Mouse (Mus musculus) cerebellum, adult 2 months (tissue): Measurements from ENCODE around the gene Glg1. TPM values are rescaled to one million over a fixed set of nuclear protein-coding genes. Genes with fewer than 3 reads are reported as not detected.
A peak's percentile ranks its signal among the peaks of the same experiment; 100 is the strongest.
"Not testable (repeated sequence)": the region's sequence is repeated elsewhere in the genome, so short reads cannot be mapped to it uniquely, and the experiment has no call there.

Source experiments
- DNase-seq, 2 experiments: peaks; one replicate each; pipeline ENCODE4 v3.0.0; 2021
- H3K27ac ChIP-seq: fragments of 200-500 bp; 2 replicates; pipeline ENCODE4 v1.5.1; 2012; ENCODE audit warnings: low read length, control low read depth, inconsistent platforms; ENCODE audit not compliant: insufficient read depth
- H3K27me3 ChIP-seq: fragments of 200-500 bp; 2 replicates; pipeline ENCODE4 v1.6.1; 2012; ENCODE audit warnings: inconsistent platforms, mild to moderate bottlenecking, low read length, moderate library complexity; ENCODE audit not compliant: control insufficient read depth, insufficient read depth
- H3K4me1 ChIP-seq: fragments of 200-500 bp; 2 replicates; pipeline ENCODE4 v1.6.1; 2011; ENCODE audit warnings: low read length; ENCODE audit not compliant: control insufficient read depth, insufficient read depth
- H3K4me3 ChIP-seq: fragments of 200-500 bp; replicated peaks from 2 replicates; pipeline ENCODE3; 2011; ENCODE audit warnings: mild to moderate bottlenecking, low read depth, low read length, control low read depth; ENCODE audit not compliant: insufficient read depth
- CTCF ChIP-seq: fragments of 200-500 bp; IDR thresholded peaks from 2 replicates; pipeline ENCODE4 v1.5.1; 2011; ENCODE audit warnings: low read depth, mild to moderate bottlenecking, control low read depth, low read length, moderate library complexity, borderline replicate concordance; ENCODE audit not compliant: insufficient read depth
- POLR2A ChIP-seq: fragments of 200-500 bp; IDR thresholded peaks from 2 replicates; pipeline ENCODE4 v1.6.1; 2011; ENCODE audit warnings: low read length, control low read depth, borderline replicate concordance; ENCODE audit not compliant: insufficient read depth
- WGBS: fragments of 180-500 bp; shearing (Covaris S2); methylation state at CpG from one replicate; pipeline ENCODE4 v1.1.7; 2018; 5-methylcytosine and 5-hydroxymethylcytosine counted together
- polyA plus RNA-seq: library from polyadenylated mRNA; depleted of rRNA; stranded (reverse); fragments of >200 nt; gene quantifications from 2 replicates; pipeline ENCODE4 v1.2.3, GENCODE M21; 2012; rRNA removed

Gene Glg1
- 74.1 and 78.5 TPM in 2 replicates for polyA plus RNA-seq

GRCm38 (mm10) chr8:111258631-111259407 is at the start of gene Glg1:
Gene Glg1 (minus strand): TSS chr8:111259216.
- TF ChIP-seq CTCF = no peak
- peak; percentile 98 for TF ChIP-seq POLR2A
- H3K4me3 ChIP-seq = peak within 1 kb of the TSS; percentile 66
- H3K27ac ChIP-seq = peak within 1 kb of the TSS; percentile 80
- WGBS = 1% methylated on average over 62 of the region's 76 CpGs
- H3K27me3 ChIP-seq = no peaks in the 10 kb centered on the region
- no peaks in the 10 kb centered on the region for H3K4me1 ChIP-seq
- DNase-seq = peak; percentile 92 to 94

- no peak overlapping the region for H3K4me3 ChIP-seq
- no peak overlapping the region for H3K27ac ChIP-seq
- DNase-seq = peak in 1 of 2 experiments; percentile 21
- 22% methylated on average over 5 of the region's 5 CpGs for WGBS
- no peaks in the 10 kb centered on the region for H3K4me1 ChIP-seq
- TF ChIP-seq CTCF (no peak), POLR2A (no peak)
- no peaks in the 10 kb centered on the region for H3K27me3 ChIP-seq
Observed at GRCm38 (mm10) chr8:111305031-111305730, 46.2 kb upstream of the Glg1 start.

GRCm38 (mm10) chr8:111304359-111304758 is 45.3 kb upstream of the Glg1 start:
- no peaks in the 10 kb centered on the region for H3K4me1 ChIP-seq
- H3K27me3 ChIP-seq = no peaks in the 10 kb centered on the region
- 92% methylated on average over 3 of the region's 3 CpGs for WGBS
- no peak for DNase-seq
- no peak overlapping the region for H3K4me3 ChIP-seq
- H3K27ac ChIP-seq = no peak overlapping the region
- TF ChIP-seq CTCF = no peak
- TF ChIP-seq POLR2A = no peak

DNA sequence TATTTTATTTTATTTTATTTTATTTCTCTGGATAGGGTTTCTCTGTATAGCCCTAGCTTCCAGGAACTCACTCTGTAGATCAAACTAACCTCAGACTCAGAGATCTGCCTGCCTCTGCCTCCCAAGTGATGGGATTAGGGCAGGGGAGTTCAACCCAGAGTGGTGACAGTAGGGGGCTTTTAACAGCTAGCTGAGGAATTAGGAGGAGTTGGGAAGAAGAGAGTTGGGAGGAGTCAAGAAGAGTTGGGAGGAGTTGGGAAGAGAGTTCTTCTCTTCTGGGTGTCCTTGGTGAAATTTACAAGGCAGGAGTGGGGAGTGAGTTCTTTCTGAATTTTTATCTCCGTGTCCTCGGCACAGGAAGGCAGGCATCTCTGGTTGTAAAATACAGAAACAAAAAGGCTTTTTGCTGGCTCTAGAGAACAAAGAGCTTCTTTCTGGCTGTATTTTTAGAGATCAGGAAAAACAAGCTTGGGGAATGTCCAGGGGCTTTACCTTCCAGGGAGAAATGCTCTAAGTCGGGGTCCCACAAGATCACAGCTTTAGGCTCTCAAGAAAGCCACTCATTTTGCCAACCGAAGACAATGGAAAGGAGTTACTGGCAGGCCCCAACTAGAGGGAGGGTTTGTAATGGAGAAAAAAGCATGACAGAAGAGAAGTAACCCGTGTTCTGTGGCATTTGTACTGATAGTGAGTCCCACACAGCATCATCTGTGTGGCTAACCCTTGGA is 44.2 kb upstream of the Glg1 start:
- not testable (repeated sequence) for H3K27me3 ChIP-seq, DNase-seq, H3K4me3 ChIP-seq, H3K27ac ChIP-seq, H3K4me1 ChIP-seq
- 80% methylated on average over 5 of the region's 5 CpGs for WGBS

DNA sequence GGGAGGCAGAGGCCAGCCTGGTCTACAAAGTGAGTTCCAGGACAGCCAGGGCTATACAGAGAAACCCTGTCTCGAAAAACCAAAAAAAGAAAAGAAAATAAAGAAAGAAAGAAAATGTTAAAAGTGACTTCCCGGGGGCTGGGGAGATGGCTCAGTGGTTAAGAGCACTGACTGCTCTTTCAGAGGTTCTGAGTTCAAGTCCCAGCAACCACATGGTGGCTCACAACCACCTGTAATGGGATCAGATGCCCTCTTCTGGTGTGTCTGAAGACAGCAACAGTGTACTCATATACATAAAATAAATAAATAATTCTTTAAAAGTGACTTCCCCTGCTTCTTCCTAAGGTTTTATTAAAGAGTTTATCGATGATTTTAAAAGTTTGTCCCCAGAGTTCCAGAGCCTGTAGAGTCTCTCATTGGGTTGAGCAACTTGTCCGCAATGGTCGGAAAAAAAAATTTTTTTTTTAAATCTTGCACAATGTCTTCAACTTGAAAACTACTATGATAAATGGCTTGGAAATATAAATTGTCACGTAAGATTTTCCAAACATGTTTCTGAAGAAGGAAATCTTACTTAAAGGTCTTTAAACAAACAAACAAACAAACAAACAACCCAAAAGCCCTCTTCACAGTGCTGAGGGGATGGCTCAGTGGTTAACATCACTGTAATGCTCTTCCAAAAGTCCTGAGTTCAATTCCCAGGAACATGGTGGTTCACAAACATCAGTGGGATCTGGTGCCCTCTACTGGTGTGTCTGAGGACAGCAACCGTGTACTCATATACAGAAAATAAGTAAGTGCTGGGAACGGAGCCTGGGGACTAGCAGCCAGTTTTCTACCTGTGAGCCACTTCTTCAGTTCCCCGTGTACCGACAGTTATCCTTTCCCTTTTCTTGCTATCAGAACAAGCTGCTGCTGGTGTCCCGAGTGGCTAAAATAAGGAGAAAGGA is 41.9 kb upstream of the Glg1 start:
- no peaks in the 10 kb centered on the region for H3K27me3 ChIP-seq
- TF ChIP-seq POLR2A (no peak), CTCF (peak; percentile 13; the same call in 1 of the 2 replicates)
- H3K4me3 ChIP-seq = peak overlapping the region; percentile 32
- H3K27ac ChIP-seq = no peak overlapping the region
- WGBS = 64% methylated on average over 11 of the region's 11 CpGs
- peak; percentile 12 to 26 for DNase-seq
- H3K4me1 ChIP-seq = no peaks in the 10 kb centered on the region; the same call in 1 of the 2 replicates

DNA sequence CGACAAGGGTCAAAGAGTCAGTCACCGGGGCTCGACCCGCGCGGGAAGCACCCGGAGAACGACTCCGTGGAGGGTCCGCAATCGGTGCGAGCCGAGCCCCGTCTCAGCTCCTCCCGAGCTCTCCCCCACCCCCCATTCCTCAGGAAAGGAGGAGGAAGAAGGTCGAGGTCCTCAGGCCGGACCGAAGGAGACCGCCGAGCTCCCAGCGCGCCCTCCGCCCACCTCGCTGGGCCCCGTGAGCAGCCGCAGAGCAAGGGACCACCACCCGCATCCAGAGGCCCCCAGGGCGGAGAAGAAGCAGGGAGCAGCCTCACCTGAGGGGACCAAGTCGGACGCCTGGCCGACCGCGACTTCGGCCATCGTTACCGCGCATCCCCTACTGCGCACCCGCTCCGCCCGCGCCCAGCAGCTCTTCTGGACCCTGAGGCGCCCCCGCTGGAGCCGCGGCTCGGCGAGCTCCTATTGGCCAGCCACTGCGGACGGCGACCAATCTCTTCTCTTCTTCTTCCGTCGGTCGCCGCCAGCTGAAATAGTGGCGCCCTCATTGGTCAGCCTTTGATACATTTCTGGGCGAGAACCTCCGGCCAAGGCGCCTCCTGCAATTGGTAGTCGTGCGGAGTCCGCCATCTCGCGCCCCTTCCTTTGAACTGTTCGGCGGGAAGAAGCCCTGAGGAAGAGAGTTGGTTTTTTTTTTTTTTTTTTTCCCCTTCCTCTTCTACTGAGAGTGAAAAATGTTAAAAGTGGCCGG is 41.0 kb upstream of the Glg1 start, which contains the start of gene Rfwd3:
Rfwd3 (minus strand) TSS at position 402 of the 748 bp plus-strand sequence.
- H3K4me1 ChIP-seq = no peaks in the 10 kb centered on the region; the same call in 1 of the 2 replicates
- H3K27ac ChIP-seq = peak within 1 kb of the TSS; percentile 52
- no peaks in the 10 kb centered on the region for H3K27me3 ChIP-seq
- under 1% methylated on average over 67 of the region's 67 CpGs for WGBS
- DNase-seq = peak; percentile 95 to 98
- peak within 1 kb of the TSS; percentile 77 for H3K4me3 ChIP-seq
- TF ChIP-seq POLR2A (peak; percentile 79), CTCF (no peak)
